Mouse (Mus musculus) left cerebral cortex, postnatal 14 days (tissue): Measurements from ENCODE around the gene Vmn2r116. TPM values are rescaled to one million over a fixed set of nuclear protein-coding genes. Genes with fewer than 3 reads are reported as not detected.
"Not testable (repeated sequence)": the region's sequence is repeated elsewhere in the genome, so short reads cannot be mapped to it uniquely, and the experiment has no call there.

Source experiments
- DNase-seq, 2 experiments: peaks; one replicate each; pipeline ENCODE4 v3.0.0; 2021 to 2022; ENCODE audit warnings: low spot score in 2 of 2, mixed read lengths in 1 of 2
- intact Hi-C: fragments of 180-260 bp; cut with DNase I; formaldehyde crosslinking; loops from one replicate; pipeline ENCODE4 v1.15.1; 2025
- long read RNA-seq, 2 experiments: library from polyadenylated mRNA; stranded (forward); transcript quantifications; one replicate each; pipeline ENCODE4 v2.0.0; 2021
- total RNA-seq, 2 experiments: library from RNA; stranded (reverse); gene quantifications; 2 replicates each; pipeline ENCODE4 v1.2.3; 2021

The Vmn2r116 gene
- total RNA-seq, result not detected
- long read RNA-seq, experiment 1, result 0 reads
- long read RNA-seq, experiment 2, result 0 reads

DNA sequence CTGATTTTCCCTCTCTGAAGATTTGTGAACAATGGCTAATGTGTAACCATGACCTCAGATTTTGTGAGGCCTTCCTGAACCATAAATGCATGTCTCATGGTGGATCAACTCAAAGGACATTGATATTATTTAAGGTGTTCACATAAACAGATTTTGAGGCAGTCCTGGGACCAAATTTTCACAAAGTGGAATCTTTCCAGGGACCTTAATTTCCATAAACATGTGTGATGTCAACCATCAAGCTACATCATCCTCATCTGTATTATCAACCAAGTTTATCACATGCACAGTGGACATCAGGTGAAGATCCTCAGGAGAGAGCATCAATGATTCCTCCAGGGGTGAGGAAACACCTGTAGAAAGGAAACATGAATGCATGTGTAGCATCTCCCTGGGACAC, at the start of gene Vmn2r116:
TSS of gene Vmn2r116 (plus strand) at position 301 of the 400 bp plus-strand sequence.
- DNase-seq, intact Hi-C loops: not testable (repeated sequence)

DNA sequence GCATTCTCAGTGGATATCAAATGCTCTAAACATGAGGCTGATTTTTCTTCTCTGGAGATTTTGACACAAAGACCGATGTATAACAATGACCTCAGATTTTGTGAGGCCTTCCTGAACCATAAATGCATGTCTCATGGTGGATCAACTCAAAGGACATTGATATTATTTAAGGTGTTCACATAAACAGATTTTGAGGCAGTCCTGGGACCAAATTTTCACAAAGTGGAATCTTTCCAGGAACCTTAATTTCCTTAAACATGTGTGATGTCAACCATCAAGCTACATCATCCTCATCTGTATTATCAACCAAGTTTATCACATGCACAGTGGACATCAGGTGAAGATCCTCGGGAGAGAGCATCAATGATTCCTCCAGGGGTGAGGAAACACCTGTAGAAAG, 41.0 kb upstream of the Vmn2r116 start, which contains the start of gene Vmn2r115:
TSS of gene Vmn2r115 (plus strand) at position 301 of the 400 bp plus-strand sequence.
- intact Hi-C loops, DNase-seq: not testable (repeated sequence)

DNA sequence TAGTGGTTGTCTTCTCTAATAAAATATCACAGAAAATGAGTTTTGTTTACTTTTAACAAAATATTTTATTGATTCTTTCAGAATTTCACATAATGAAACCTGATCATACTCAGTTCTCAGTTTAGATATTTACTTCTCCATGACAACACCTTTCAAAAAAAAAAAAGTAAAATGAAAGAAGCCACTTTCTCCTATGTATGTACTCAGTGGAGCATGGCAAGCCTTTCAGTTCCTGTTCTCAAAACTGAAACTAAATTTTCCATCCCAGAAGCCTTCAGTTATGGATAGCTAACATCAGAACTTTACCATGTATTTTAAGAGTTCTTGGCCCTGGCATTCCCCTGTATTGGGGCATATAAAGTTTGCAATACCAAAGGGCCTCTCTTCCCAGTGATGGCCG, 32.8 kb upstream of the Vmn2r116 start:
- no peak for DNase-seq
- intact Hi-C loops, result no loop called here

DNA sequence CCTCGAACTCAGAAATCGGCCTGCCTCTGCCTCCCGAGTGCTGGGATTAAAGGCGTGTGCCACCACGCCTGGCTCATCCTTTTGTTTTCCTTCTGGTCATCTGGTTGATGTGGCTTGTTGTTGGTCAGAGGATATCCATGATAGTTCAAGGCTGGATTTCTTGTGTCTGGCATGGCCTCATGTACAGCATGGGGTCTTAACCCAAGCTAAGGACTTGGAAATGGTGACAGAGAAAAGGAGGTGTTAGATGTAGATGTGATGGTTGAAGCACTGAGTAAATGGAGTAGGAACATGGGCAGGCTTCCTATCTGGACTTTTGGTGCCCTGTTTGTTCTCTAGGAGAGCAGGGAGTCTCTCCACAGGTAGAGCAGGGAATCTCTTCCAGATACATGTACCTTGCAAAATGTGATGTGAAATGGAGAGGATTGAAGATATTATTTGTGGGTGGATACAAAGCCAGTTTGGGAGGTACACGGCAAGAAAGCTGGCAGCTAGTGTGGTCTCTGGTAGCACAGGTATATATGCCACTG, 48.8 kb downstream of the Vmn2r116 start:
- no peak for DNase-seq
- intact Hi-C loops, result no loop called here

Other genes with a start within 250 kb of the Vmn2r116 start
- 10 to 100 TPM; 21.6 to 24.5 TPM for gene Zfp40, start 191.4 kb upstream of the Vmn2r116 start, total RNA-seq
- gene Vmn2r114, start 72.1 kb upstream of the Vmn2r116 start, total RNA-seq, result not detected
- gene Vmn2r115, start 40.9 kb upstream of the Vmn2r116 start, total RNA-seq, result under 1 TPM in 1 of 2 experiments, not detected in 1; 0.04 TPM
- gene Vmn2r117, start 95.1 kb downstream of the Vmn2r116 start, total RNA-seq, result not detected
- gene Zfp213, start 179.6 kb downstream of the Vmn2r116 start, total RNA-seq, result 1 to 10 TPM; 6.6 to 6.8 TPM
- gene Zfp13, start 214.9 kb downstream of the Vmn2r116 start, total RNA-seq, result 10 to 100 TPM; 28.3 to 29.0 TPM
- not detected for gene Zscan10, start 216.3 kb downstream of the Vmn2r116 start, total RNA-seq